Mouse (Mus musculus) MEL (cell line): ENCODE measurements at regions not wholly inside any gene's neighbourhood (a gene's known extent, or its start where the extent isn't known, plus 50 kb on each side); places are given as distances from the start of the nearest gene placed in this dataset.
"Not testable (repeated sequence)": the region's sequence is repeated elsewhere in the genome, so short reads cannot be mapped to it uniquely, and the experiment has no call there.

ENCODE experiments used
- DNase-seq: peaks from one replicate; pipeline ENCODE4 v3.0.0; 2011; ENCODE audit warnings: low read depth, low spot score
- H3K27ac ChIP-seq: 2 replicates; pipeline ENCODE4 v1.5.1; 2012; ENCODE audit warnings: low read depth, mild to moderate bottlenecking, control low read depth, low read length, moderate library complexity; ENCODE audit not compliant: control insufficient read depth
- H3K27me3 ChIP-seq, 2 experiments: fragments of 150-350 bp in 1 of 2; sonication (generic) in 1 of 2; 2 replicates each; pipeline ENCODE4 v1.6.1; 2012; ENCODE audit warnings: low read length in 2 of 2, mild to moderate bottlenecking in 2 of 2, improper control_type of control experiment in 1 of 2, moderate library complexity in 1 of 2; ENCODE audit not compliant: insufficient read depth in 2 of 2, control insufficient read depth in 1 of 2
- H3K36me3 ChIP-seq, 2 experiments: 2 replicates each; pipeline ENCODE4 v1.6.1; 2012 to 2014; ENCODE audit warnings: low read length in 2 of 2, improper control_type of control experiment in 1 of 2, inconsistent platforms in 1 of 2, mild to moderate bottlenecking in 1 of 2; ENCODE audit not compliant: insufficient read depth in 2 of 2, control insufficient read depth in 1 of 2
- H3K4me1 ChIP-seq, 2 experiments: fragments of 150-350 bp in 1 of 2; sonication (generic) in 1 of 2; 2 replicates each; pipeline ENCODE4 v1.6.1; 2012; ENCODE audit warnings: low read length in 2 of 2, improper control_type of control experiment in 1 of 2, mild to moderate bottlenecking in 1 of 2; ENCODE audit not compliant: insufficient read depth in 2 of 2, control insufficient read depth in 1 of 2
- H3K4me3 ChIP-seq, 2 experiments: fragments of 150-350 bp in 1 of 2; sonication (generic) in 1 of 2; 2 replicates each; pipeline ENCODE4 v1.5.1; 2012; ENCODE audit warnings: low read depth in 2 of 2, low read length in 2 of 2, mild to moderate bottlenecking in 2 of 2, moderate library complexity in 2 of 2, control low read depth in 1 of 2, improper control_type of control experiment in 1 of 2; ENCODE audit not compliant: control insufficient read depth in 1 of 2, insufficient read depth in 1 of 2
- H3K79me2 ChIP-seq: 2 replicates; pipeline ENCODE4 v1.6.1; 2012; ENCODE audit warnings: mild to moderate bottlenecking, low read length, moderate library complexity; ENCODE audit not compliant: control insufficient read depth, poor library complexity, insufficient read depth
- H3K9ac ChIP-seq: 2 replicates; pipeline ENCODE4 v1.6.1; 2012; ENCODE audit warnings: low read depth, mild to moderate bottlenecking, control low read depth, low read length, moderate library complexity; ENCODE audit not compliant: control insufficient read depth, poor library complexity, severe bottlenecking
- H3K9me3 ChIP-seq: fragments of 150-350 bp; sonication (generic); replicated peaks from 2 replicates; pipeline ENCODE4 v1.6.1; 2012; ENCODE audit warnings: mild to moderate bottlenecking, low read length, improper control_type of control experiment, moderate library complexity; ENCODE audit not compliant: insufficient read depth
- CHD2 ChIP-seq: IDR thresholded peaks from 2 replicates; pipeline ENCODE4 v1.6.1; 2011; ENCODE audit warnings: low read length, improper control_type of control experiment
- E2F4 ChIP-seq: IDR thresholded peaks from 2 replicates; pipeline ENCODE4 v1.6.1; 2011; ENCODE audit warnings: low read depth, low read length, improper control_type of control experiment, borderline replicate concordance
- ELF1 ChIP-seq: IDR thresholded peaks from 2 replicates; pipeline ENCODE4 v1.6.1; 2014; ENCODE audit warnings: low read depth, mild to moderate bottlenecking, inconsistent platforms, low read length, improper control_type of control experiment, moderate library complexity
- ETS1 ChIP-seq: IDR thresholded peaks from 2 replicates; pipeline ENCODE4 v1.6.1; 2012; ENCODE audit warnings: low read depth, mild to moderate bottlenecking, inconsistent platforms, low read length, improper control_type of control experiment, moderate library complexity
- GABPA ChIP-seq: IDR thresholded peaks from 2 replicates; pipeline ENCODE4 v1.6.1; 2012; ENCODE audit warnings: low read depth, mild to moderate bottlenecking, inconsistent platforms, low read length, improper control_type of control experiment, moderate library complexity
- HCFC1 ChIP-seq: IDR thresholded peaks from 2 replicates; pipeline ENCODE4 v1.6.1; 2012; ENCODE audit warnings: low read depth, mild to moderate bottlenecking, inconsistent platforms, low read length, improper control_type of control experiment, moderate library complexity
- MAFK ChIP-seq: IDR thresholded peaks from 2 replicates; pipeline ENCODE4 v1.6.1; 2011; ENCODE audit warnings: low read depth, mild to moderate bottlenecking, low read length, improper control_type of control experiment, borderline replicate concordance
- MAX ChIP-seq: IDR thresholded peaks from 2 replicates; pipeline ENCODE4 v1.6.1; 2011; ENCODE audit warnings: low read length, improper control_type of control experiment
- MEF2A ChIP-seq: IDR thresholded peaks from 2 replicates; pipeline ENCODE4 v1.6.1; 2014; ENCODE audit warnings: low read depth, mild to moderate bottlenecking, inconsistent platforms, low read length, improper control_type of control experiment; ENCODE audit not compliant: poor library complexity, insufficient replicate concordance, severe bottlenecking; ENCODE audit errors: extremely low read depth
- MXI1 ChIP-seq: IDR thresholded peaks from 2 replicates; pipeline ENCODE4 v1.6.1; 2011; ENCODE audit warnings: mild to moderate bottlenecking, low read depth, low read length, improper control_type of control experiment
- MYC ChIP-seq: IDR thresholded peaks from 2 replicates; pipeline ENCODE4 v1.6.1; 2011; ENCODE audit warnings: low read depth, mild to moderate bottlenecking, low read length, improper control_type of control experiment, moderate library complexity
- NELFE ChIP-seq: IDR thresholded peaks from 2 replicates; pipeline ENCODE4 v1.6.1; 2011; ENCODE audit warnings: low read depth, low read length, improper control_type of control experiment
- NRF1 ChIP-seq: IDR thresholded peaks from 2 replicates; pipeline ENCODE4 v1.6.1; 2014; ENCODE audit warnings: low read depth, mild to moderate bottlenecking, inconsistent platforms, low read length, improper control_type of control experiment, moderate library complexity; ENCODE audit not compliant: poor library complexity, insufficient read depth, severe bottlenecking
- RAD21 ChIP-seq: IDR thresholded peaks from 2 replicates; pipeline ENCODE4 v1.6.1; 2011; ENCODE audit warnings: mild to moderate bottlenecking, low read depth, low read length, improper control_type of control experiment
- RCOR1 ChIP-seq: IDR thresholded peaks from 2 replicates; pipeline ENCODE4 v1.6.1; 2012; ENCODE audit warnings: low read depth, mild to moderate bottlenecking, inconsistent platforms, low read length, improper control_type of control experiment
- SMC3 ChIP-seq: IDR thresholded peaks from 2 replicates; pipeline ENCODE4 v1.6.1; 2011; ENCODE audit warnings: low read depth, low read length, improper control_type of control experiment
- TAL1 ChIP-seq: IDR thresholded peaks from 2 replicates; pipeline ENCODE4 v1.6.1; 2012; ENCODE audit warnings: mild to moderate bottlenecking, inconsistent platforms, low read length, moderate library complexity, mixed read lengths
- UBTF ChIP-seq: IDR thresholded peaks from 2 replicates; pipeline ENCODE4 v1.6.1; 2012; ENCODE audit warnings: low read depth, mild to moderate bottlenecking, inconsistent platforms, low read length, improper control_type of control experiment, moderate library complexity, borderline replicate concordance; ENCODE audit not compliant: insufficient read depth
- USF2 ChIP-seq, 2 experiments: IDR thresholded peaks; 2 replicates each; pipeline ENCODE4 v1.6.1; 2011 to 2012; ENCODE audit warnings: improper control_type of control experiment in 2 of 2, low read length in 2 of 2, borderline replicate concordance in 1 of 2, inconsistent platforms in 1 of 2, low read depth in 1 of 2, mild to moderate bottlenecking in 1 of 2; ENCODE audit not compliant: insufficient read depth in 1 of 2
- ZKSCAN1 ChIP-seq: IDR thresholded peaks from 2 replicates; pipeline ENCODE4 v1.6.1; 2012; ENCODE audit warnings: low read depth, mild to moderate bottlenecking, inconsistent platforms, low read length, improper control_type of control experiment, moderate library complexity
- ZNF384 ChIP-seq: IDR thresholded peaks from 2 replicates; pipeline ENCODE4 v1.6.1; 2012; ENCODE audit warnings: low read depth, mild to moderate bottlenecking, inconsistent platforms, low read length, improper control_type of control experiment

DNA sequence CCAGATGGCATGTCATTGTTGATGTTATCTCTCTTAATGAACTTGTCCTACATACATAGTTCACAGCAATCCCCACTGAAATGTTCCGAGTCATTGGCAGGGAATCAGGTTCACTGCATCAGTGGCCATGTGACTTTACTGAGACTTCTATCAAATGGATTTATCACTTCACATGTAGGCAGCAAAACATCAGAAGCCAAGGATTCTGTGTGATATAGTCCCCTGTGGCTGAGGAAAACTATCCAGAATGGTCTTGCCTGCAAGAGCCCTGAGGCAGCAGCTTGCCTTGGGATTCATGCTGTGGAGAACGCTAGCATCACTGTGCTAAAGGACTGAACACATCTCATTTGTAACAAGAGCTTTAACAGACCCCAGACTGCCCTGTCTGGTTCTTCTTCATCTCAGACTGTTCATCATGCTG, 1468.2 kb downstream of the Zfp704 start:
- H3K79me2 ChIP-seq = no peaks in the 10 kb centered on the region
- H3K27me3 ChIP-seq = no peaks in the 10 kb centered on the region
- TF ChIP-seq RCOR1 (no peak), MYC (no peak), ZNF384 (no peak), UBTF (no peak), HCFC1 (no peak), CHD2 (no peak)
- no peak overlapping the region for H3K27ac ChIP-seq
- H3K4me1 ChIP-seq = no peaks in the 10 kb centered on the region
- no peaks in the 10 kb centered on the region for H3K9me3 ChIP-seq
- H3K9ac ChIP-seq = no peak overlapping the region
- H3K36me3 ChIP-seq = no peaks in the 10 kb centered on the region; a peak in 1 of 4 replicates
- no peak for DNase-seq
- no peak overlapping the region for H3K4me3 ChIP-seq

DNA sequence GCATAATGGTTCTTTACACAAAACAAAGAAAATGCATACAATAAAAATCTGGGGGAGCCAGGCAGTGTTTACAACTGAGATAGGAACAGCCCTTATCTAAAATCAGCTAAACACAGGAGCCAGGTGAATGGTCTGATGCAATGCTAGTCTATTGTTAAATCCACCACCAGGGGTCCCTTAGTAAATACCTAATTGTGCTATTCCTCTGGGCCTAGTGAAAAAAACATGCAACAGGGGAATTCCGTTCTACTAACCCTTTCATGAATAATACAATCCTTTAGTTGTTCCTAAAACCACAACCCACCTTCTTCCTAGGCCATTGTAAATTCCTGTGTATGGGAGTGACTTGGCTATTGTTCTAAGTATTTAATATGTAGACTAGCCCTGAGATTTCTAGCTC, 1486.2 kb downstream of the Zfp704 start:
- H3K4me3 ChIP-seq, H3K27me3 ChIP-seq, H3K36me3 ChIP-seq, H3K4me1 ChIP-seq, H3K9ac ChIP-seq, H3K27ac ChIP-seq, H3K9me3 ChIP-seq, DNase-seq, H3K79me2 ChIP-seq: not testable (repeated sequence)

DNA sequence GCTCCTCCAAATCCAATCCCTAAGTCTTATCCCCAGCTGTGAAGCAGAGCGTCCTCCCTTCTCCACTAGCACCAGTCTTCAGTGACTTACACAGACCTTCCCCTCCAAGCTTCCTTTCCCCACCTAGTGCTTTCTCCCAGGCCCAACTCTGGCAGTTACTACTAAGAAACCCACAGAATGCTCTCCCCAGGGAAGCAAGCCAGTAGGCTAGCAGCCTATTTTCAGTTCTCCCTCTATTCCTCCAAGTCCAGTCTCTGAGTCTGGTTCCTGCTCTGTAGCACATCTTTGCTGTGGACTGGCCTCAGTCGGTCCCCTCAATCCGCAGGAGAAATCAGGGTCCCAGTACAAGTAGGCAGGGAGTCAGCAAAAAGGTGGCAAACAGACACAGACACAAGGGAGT, 1486.7 kb downstream of the Zfp704 start:
- Histone ChIP-seq H3K27ac (no peak overlapping the region), H3K36me3 (no peaks in the 10 kb centered on the region), H3K79me2 (no peaks in the 10 kb centered on the region), H3K27me3 (no peaks in the 10 kb centered on the region), H3K4me1 (no peaks in the 10 kb centered on the region), H3K9ac (no peak overlapping the region), H3K9me3 (no peaks in the 10 kb centered on the region), H3K4me3 (no peak overlapping the region)
- DNase-seq = no peak
- TF ChIP-seq GABPA (no peak), ZKSCAN1 (no peak), E2F4 (no peak), ETS1 (no peak), MAFK (no peak), MXI1 (no peak), NELFE (no peak), ELF1 (no peak), NRF1 (no peak), MEF2A (no peak), USF2 (IDR thresholded peaks at IDR 0.05; ENCODE audit: borderline replicate concordance in 1 of 2, insufficient read depth in 1 of 2, low read depth in 1 of 2, low read length in 2 of 2) (no peak), RCOR1 (no peak), RAD21 (no peak), MAX (no peak), TAL1 (no peak), SMC3 (no peak)
